Mouse (Mus musculus): ENCODE measurements around the gene Pde4b. TPM values are rescaled to one million over a fixed set of nuclear protein-coding genes. Genes with fewer than 3 reads are reported as not detected.

The Pde4b gene
- total RNA-seq, 2 experiments from 2014 or later: 37.4 to 45.2 TPM

GRCm38 (mm10) chr4:102177258-102177657, 89.9 kb downstream of the Pde4b start:
- no peak for DNase-seq

DNA sequence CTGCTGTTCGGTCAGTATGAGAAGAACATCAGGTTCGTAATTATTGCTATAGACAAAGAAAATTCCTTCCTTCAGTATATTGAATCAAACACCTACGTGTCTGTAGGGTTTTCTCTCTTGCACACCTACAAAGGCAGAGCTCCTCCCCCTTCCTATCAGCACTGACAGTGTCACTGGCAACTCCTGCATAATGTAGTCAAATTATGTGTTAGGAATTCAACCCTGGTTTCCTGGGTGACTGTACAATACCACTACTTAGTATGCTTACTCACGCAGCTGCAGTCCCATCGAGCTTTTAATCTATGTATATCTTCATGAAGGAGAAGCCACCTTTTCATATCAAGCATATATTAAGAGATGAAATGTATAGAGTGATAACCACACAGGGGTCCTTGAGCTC, 99.5 kb downstream of the Pde4b start:
- no peak for DNase-seq

- no peak for DNase-seq
These were observed 110.4 kb downstream of the Pde4b start for GRCm38 (mm10) chr4:102197707-102198106.

DNA sequence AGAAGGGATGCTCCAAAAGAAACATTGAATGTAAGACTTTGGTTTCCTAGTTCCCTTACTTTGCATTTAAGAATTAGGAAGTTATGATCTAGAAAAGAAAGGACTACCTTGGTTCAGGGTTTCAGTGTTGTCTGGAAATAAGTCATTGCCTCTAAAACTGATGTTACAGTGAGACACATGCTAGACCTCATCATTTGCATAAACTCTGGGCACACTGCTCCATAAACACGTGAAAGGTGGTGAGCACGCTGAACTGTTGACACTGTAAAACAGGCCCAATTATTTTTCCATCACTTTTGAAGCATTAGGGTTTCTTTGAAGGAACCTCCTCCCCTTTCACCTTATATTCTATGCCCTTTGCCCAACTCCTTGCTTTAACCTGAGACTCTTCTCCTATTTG, 122.4 kb downstream of the Pde4b start:
- no peak for DNase-seq

DNA sequence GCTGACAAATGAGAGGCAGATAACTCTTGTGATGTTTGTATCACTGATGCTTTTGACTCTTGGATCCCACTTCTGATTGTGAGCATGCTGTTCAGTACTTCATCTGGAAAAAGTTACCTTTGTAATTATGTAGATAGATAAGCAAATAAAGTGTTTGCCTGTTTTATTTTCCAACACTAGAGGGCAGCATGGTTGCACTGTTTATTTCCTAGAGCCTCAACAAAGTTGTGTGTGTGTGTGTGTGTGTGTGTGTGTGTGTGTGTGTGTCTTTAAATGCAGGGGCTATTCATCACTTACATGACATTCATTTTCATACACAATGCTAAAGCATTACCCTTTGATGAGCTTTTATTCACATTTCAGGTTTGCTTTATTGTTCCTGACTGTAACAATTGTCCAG, 139.4 kb downstream of the Pde4b start:
- no peak for DNase-seq

DNA sequence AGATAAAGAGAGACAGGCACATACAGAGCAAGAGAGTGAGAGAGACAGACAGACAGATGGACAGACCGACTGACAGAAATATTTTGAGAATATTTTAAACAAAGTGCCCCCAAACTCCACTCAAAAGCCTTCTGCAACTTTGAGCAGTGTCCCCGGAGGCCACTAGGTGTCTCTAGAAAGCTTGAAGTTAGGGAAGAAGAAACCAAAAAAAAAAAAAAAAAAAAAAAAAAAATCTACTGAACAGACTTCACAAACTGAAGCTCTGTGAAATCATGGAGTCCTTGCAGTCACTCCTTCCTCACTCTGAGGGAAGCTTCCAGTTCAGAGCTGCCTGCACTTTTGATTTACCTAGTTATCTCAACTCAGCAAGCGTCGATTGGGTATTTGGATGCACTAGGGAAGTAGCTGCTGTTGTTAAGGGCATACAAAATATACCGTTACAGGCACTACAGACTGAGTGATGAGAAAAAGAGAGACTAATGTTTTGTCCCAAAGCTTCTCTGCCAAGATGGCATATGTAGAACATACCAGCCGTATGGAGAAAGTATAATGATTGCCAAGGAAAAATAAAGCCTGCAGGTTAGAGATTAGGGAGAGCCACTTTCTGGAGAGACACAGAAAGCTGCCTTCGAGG, 141.7 kb downstream of the Pde4b start:
- no peak for DNase-seq

DNA sequence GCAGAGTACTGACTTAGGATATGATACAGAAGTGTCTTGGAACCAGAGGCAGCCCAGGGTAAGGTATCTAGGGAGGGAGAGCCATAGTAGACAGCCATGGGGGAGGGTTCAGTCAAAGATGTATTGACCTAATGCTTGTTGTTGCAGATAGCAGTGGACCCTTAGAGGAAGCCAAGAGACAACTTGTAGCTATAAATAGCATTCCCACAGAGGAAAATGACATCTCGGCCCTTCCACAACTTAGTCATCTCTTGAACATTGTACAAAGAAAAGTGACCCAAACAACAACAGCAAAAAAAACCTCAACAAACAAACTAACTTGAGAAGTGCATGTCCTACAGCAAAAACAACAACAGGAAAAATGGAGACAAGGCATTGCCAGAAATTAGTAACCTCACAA, 143.6 kb downstream of the Pde4b start:
- DNase-seq: no peak

DNA sequence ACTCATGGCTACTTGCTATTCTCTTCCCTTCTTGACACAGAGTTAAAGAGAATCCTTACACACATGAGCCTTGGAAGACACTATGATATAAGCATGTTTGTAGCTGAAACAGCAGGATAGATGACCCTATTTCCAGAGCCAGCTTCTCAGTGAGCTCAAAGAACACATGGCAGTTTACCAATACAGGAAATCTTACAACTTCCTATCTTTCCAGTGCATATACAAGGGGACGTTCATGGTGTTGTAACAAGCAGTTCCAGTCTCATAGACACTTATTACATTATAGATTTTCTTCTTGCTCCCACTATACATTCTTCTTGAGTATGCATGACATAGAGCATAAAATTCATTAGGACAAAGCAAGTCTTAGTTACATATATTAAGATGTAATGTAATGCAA, 146.3 kb downstream of the Pde4b start:
- DNase-seq: no peak

DNA sequence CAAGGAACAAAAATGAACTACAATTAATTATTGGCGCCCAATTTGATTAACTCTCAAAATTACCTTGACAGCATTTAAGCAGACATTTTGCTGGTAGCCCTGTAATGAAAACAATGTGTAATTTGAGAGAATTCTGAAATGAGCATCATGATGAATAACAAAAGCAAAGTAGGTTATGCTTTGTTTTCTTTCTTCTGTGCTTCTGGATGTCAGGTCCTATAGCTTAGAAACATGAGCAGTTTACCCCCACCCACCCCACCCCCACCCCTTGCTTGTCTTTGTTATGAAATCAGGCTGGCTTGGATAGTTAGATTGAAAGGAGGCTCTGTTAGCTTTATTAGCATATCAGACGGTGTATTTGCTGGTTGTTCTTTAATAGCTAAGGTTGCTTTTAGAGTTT, 147.8 kb downstream of the Pde4b start:
- no peak for DNase-seq

DNA sequence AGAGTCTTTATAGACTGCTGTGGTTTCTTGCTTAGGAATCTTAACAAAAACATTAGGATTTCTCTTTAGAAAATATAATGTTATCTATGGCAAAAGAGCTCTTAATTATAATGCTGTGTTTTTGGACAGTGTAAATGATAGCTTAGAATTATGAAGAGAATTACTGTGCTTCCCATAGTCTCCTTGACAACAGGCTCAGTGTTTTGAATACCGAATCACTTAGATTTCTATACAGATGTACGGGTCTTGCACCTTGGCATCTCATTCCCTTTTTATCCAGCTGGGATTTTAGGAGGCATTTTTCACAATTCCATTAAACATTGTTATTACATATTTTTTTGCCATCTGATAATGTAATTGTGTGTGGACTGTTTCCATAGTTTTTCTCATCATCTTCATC, 151.8 kb downstream of the Pde4b start:
- no peak for DNase-seq

- DNase-seq: no peak
These were observed 152.5 kb downstream of the Pde4b start for GRCm38 (mm10) chr4:102239657-102240390.

DNA sequence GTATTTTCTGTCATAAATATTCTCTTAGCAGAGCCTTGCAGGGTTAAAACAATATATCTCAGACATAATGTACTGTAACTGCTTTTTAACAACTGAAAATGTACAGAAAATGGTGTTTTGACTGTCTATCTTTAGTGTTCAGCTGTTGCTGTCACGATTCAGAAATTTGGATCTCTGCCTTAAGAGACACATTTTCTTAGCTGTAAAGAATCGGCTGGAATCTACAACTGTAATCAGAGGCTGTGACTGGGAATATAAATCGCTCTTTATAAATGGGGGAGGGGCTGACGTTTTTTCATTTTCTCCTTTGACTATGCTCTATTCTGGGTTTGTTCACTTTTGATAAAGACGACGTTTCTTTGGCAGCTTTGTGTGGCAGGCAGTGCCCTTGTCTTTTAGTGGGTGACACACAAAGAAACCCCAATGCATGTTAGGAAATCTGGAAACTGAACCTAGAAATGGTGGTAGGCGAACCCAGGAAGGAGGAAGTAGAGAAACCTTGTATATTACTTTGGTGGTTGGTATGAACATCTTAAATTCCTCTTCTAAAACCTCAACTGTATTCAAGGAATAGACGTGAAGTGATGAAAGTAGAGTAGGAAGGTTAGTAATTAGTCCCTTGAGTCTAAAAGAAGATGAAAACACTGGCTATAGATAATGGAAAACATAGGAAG, 153.5 kb downstream of the Pde4b start:
- no peak for DNase-seq

GRCm38 (mm10) chr4:102253994-102254393, 166.7 kb downstream of the Pde4b start:
- DNase-seq: no peak

DNA sequence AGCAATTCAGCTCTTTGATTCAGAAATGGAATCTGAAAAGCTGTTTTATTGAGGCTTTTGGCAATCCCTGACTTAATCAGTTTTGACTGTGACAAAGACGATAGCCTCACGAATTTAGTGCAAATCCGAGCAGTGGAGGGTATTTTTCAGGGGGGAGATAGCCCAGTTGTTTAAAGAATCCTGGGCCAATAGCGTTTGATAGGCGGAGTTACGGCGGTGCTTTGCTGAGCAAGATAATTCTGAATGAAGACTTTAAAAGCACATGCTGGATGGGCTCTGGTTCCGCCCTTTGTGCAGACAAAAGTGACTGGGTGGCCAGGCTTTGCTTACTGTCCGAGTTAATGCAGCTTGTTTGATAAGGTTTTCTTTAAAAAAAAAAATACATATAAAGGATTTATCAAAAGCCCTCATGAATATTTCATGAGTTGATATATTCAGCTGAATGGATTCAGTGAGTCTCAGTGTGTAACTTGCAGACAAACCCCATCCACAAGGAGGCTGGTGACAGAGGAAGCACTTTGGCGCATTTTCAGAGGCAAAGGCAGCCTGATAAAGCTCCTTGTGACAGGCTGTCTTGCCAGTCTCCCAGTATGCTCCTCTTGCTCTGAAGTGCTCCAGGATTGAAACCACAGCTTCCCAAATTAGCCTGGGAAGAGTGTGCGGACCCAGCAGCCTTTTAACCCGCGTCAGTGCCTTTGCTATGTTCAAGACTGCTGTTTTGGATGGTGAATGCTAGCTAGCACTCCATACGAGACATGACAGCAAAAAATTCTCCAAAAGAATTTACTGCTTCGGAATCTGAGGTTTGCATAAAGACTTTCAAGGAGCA, 167.3 kb downstream of the Pde4b start:
- no peak for DNase-seq

GRCm38 (mm10) chr4:102255295-102255670, 167.9 kb downstream of the Pde4b start:
- DNase-seq: no peak

- no peak for DNase-seq
These were observed 169.0 kb downstream of the Pde4b start for GRCm38 (mm10) chr4:102256170-102256960.

- no peak for DNase-seq
These were observed 172.9 kb downstream of the Pde4b start for GRCm38 (mm10) chr4:102260216-102260615.

DNA sequence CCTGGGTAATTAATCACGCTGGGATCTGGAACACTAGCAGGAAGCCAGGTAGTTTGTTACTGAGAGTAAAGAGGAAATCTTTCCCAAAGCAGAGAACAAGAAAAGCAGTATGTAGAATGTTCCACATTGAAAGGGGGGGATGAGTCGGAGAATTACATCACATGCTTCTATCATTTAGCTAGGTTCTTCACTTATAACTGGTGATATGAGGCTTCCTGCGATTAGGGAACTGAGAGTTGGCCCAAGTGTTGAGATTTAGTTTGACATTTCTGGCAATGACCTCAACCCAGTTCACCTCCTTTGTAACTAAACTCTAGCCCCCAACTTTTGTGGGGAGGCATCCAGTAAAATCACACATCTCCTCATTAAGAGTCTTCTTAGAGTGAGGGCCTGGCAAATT, 185.0 kb downstream of the Pde4b start:
- DNase-seq: no peak

DNA sequence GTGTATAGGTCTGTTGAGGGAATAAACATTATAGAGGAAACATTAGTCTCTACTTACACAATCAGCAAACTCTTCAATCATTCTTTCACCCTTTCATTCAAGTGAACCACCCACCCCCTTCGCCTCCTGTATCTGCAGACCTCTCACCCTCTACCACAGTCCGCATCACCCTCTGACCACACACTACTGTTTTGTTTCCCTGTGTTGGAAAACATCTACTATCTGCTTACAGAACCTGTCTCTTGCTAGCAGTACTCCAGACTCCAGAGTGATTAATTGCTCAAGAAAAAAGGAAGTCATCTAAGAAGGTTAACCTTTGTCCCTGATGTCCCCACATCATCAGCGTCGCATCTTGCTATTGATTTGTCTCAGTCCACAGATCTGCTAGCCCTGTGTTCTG, 185.4 kb downstream of the Pde4b start:
- DNase-seq: no peak

- no peak for DNase-seq
These were observed 188.4 kb downstream of the Pde4b start for GRCm38 (mm10) chr4:102275716-102276115.

DNA sequence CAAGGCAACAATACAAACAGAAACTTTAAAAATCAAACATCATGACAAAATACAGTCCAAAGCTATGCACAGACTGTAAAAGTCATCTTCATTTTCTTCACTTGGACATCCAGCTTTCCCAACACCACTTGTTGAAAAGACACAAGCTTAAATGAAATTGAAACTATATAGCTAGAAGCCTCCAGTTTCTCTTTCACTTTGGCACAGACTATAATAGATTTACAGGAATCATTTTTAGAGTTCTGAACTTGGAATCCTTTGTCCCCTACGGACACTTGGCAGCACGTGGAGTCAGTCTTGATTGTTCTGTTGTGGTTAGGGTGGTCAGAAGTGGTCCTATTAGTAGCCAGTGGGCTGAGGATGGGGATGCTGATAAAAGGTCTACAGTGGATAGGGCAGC, 191.6 kb downstream of the Pde4b start:
- DNase-seq: no peak

GRCm38 (mm10) chr4:102287172-102287571, 199.8 kb downstream of the Pde4b start:
- DNase-seq: no peak
